Mouse (Mus musculus) cerebellum, postnatal 36 days (tissue): ENCODE measurements at regions not wholly inside any gene's neighbourhood (a gene's known extent, or its start where the extent isn't known, plus 50 kb on each side); places are given as distances from the start of the nearest gene placed in this dataset.

Source experiments
- DNase-seq, 2 experiments: peaks; one replicate each; pipeline ENCODE4 v3.0.0; 2021 to 2022; ENCODE audit warnings: mixed read lengths in 2 of 2

GRCm38 (mm10) chr13:25857569-25857968 is 587.3 kb upstream of the Nrsn1 start:
- DNase-seq = no peak

GRCm38 (mm10) chr13:25857096-25857495 is 586.8 kb upstream of the Nrsn1 start:
- DNase-seq = no peak

- DNase-seq = no peak
Measured at GRCm38 (mm10) chr13:25856549-25856948, 586.2 kb upstream of the Nrsn1 start.

DNA sequence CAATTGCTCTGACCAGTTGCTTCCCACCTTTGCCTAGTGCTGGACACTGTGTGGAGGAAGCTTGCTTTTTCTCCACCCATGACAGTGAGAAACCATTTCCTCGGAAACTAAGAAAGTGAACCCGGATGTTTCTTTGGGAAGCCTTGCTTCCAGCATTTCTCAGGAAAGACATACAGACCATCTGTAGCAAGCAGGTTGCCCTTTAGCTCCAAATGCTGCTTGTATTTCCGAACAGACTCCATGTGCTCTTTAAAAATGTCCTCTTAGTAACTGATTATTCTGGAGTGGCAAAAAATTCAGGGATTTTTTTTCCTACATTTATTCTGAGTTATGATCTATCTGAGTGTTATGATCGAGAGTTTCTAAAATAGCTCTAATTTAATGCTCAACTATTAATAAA is 577.9 kb upstream of the Nrsn1 start:
- DNase-seq = no peak

GRCm38 (mm10) chr13:25838237-25838636 is 567.9 kb upstream of the Nrsn1 start:
- no peak for DNase-seq

DNA sequence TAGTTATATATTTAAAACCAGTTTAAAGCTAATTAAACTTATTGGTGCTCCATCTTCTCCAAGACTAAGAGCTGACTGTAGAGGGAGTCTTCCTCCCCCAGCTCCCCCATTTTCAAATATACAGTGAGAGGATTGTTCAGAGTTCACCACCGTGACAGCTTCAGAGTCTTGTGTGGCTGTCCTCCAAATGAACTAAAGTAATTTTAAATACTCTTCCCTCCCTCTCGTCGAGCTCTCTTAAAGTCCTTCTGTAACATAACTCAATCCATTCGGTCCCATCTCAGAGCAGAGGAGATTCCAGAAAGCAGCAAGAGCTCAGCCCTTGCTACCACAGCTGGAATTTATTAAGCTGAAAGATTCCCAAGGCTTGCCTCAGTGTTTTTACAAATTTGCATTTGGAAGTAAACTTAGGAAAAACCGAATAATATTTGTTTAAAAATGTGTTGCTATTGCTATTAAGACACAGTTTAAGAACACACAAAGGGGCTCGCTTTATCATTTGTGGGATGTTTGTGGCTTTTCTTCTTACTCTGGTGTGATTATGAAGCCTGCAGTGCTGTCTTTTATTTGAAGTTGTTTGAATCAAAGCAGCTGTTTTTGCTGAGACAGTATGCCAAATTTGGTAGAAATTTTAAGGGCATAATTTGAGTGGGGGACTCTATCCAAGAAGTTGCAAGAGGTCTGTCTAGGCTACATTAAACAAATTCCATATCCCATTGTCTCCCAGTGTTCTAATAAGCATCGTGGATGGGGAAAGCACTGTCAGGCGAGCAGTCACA is 559.0 kb upstream of the Nrsn1 start:
- DNase-seq = no peak

GRCm38 (mm10) chr13:25808564-25809253 is 538.4 kb upstream of the Nrsn1 start:
- no peak for DNase-seq

- DNase-seq = no peak
Measured at GRCm38 (mm10) chr13:25793216-25793803, 523.0 kb upstream of the Nrsn1 start.

- DNase-seq = peak in 1 of 2 experiments; percentile 1
Measured at GRCm38 (mm10) chr13:25781161-25781560, 510.9 kb upstream of the Nrsn1 start.

GRCm38 (mm10) chr13:25777706-25778105 is 507.4 kb upstream of the Nrsn1 start:
- DNase-seq = no peak

DNA sequence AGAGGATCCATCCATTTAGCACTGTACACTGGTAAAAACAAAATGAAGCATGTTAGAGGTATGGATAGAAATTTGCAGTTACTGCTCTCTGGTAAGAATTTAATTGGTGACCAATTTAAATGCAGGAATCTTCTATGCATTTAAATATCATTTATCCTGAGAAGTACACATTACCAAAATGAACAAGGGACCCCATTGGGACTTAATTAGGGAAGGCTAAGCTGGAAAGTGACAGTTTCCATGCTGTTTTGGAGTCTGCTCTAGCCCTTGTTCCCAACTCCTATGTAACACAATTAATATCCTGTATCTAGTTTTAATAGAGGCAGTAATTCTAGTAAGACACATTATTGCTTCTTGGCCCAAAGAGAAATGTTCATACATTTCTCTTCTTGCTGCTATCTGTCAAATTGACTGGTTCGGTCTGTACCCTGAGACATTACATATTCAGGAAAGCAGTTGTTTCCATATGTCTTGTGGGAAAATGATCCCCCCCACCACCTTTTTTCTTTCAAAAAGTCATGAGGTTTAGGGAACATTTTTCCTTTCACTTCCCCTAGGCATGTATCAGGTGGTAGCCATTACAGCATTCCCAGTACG is 504.4 kb upstream of the Nrsn1 start:
- no peak for DNase-seq

DNA sequence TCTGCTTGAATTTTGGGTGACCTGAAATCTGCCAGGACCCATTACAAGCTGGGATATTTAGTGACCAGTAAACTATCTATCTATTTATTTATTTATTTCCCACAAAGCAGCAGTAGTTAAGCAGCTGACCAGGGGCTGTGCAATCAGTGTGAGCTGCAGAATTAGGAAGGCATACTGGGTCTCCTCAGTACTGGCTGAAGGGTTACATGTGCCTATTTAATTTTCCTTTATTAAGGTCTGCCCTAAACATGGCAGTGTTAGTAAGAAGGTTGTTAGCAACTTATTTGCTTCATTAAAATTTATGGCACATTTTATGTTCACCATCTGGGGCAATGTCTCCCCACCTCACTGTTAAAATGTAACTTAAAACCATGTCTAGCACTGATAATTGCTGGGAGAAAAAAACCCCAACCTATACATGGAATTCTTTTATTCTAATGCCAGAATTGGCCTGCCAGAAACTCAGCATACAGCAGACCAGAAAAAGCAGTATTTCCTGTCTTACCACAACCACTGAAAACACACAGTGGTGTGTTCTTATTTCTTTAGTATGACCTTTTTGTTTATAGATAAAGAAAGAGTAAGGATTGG is 484.3 kb upstream of the Nrsn1 start:
- DNase-seq = no peak

- DNase-seq = no peak
Measured at GRCm38 (mm10) chr13:25751409-25751777, 481.1 kb upstream of the Nrsn1 start.

GRCm38 (mm10) chr13:25750460-25751408 is 480.4 kb upstream of the Nrsn1 start:
- DNase-seq = no peak

- DNase-seq = no peak
Measured at GRCm38 (mm10) chr13:25738601-25739000, 468.3 kb upstream of the Nrsn1 start.

DNA sequence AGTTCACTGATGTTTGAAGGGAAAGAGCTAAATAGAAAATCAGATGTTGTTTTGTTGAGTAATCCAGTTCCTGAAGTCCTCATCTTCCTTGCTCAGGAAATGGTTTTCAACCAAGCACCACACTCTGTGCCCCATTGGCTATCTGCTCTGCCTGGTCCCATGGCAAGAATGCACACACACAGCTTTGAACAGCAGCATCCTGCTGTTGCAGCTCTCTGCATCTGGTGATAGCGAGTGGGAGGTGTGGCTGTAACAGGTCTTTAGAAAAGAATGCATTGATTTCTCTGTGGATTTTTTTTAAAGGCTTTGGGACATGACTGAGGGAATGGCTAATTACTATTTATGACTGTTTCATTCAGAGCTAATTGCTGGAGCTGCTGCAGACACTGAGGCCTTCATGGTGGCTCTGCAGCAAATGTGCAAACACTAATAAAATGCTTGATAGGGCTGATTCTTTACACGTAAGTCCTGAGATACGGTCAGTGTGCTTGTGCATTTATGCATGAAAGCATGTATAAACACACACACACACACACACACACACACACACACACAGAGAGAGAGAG is 459.1 kb upstream of the Nrsn1 start:
- DNase-seq = no peak

- no peak for DNase-seq
Measured at GRCm38 (mm10) chr13:25727504-25728095, 457.3 kb upstream of the Nrsn1 start.

DNA sequence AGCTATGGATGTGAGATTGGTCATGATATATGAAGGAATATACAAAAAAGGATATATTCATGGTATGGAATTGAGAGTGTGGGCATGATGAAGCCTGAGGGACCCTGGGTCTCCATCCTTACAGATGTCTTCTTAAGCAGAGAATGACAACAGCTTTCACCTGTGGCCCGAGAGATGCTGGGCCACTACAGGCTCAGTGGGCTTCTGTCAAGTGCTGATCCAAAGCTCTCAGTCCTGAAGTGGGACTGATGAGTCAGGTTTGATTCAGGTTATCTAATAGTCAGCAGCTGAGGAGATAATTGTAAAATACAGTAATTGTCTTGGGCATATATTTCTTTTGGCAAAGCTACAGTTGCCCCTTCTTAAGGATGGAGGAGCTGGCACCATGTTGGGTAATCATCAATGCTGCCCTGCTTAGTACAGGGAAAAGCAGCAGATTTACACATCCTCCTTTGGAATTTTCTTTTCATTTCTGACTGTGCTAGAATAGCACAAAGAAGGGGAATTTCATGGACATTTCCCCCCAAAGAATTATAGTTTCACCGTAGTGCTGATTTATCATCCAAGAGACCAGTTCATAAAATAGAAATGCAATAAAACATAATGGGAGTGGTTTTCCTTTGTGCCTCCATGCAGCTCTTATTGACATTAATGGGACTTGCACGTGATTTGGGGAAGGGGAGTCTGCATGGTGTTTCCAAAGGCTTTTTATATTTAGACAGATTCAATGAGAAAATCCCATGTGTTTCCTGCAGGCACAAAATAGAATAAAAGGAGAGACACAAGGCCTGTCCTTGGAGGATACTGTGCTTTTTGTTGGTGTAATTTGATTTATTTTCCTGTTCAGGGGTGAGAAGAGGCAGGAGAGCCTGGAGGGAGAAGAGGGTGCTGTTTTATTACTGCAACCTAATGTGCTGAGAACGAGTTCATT is 452.6 kb upstream of the Nrsn1 start:
- no peak for DNase-seq

DNA sequence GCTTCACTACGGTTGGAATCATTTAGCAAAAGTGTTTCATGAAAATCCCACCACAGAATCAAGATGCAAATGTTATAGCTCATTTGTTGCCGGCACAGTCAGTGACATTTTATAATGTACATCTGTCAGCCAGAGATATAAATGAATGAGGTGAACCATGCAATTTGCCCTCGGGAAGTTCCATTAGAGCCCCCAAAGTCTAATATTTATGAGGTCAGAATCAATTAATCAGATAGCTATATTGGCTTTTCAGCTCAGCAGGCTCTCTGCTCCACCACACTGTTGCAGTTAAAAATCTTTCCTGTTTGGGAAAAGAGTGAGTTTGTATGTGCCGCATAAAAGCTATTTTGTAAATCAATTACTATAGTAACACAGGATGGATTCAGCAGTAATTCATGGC is 430.7 kb upstream of the Nrsn1 start:
- DNase-seq = no peak

DNA sequence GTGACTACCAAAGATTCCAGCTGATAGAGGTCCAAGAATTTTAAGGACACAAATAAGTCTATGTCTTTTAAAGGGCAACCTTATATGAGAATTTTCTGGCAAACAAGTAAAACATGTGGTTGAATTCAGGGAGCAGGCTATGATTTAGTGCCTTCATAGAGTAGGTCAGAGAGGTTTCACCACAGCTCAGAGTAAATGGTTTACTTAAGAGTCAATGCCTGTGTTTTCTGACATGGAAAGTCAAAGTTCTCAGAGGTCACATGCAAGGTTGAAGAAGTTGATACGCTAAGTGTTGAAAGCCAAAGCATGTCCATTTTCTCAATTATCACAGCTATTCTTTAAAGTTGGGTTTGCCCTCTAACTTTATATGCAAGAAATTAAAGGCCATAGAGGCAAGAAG is 425.7 kb upstream of the Nrsn1 start:
- DNase-seq = no peak
